Mouse (Mus musculus) retina, postnatal 7 days (tissue): Measurements from ENCODE around the gene Muc4.

Source experiments
- DNase-seq: peaks from one replicate; pipeline ENCODE4 v3.0.0-alpha.2; 2012; ENCODE audit warnings: low read depth, low spot score

Gene Muc4

DNA sequence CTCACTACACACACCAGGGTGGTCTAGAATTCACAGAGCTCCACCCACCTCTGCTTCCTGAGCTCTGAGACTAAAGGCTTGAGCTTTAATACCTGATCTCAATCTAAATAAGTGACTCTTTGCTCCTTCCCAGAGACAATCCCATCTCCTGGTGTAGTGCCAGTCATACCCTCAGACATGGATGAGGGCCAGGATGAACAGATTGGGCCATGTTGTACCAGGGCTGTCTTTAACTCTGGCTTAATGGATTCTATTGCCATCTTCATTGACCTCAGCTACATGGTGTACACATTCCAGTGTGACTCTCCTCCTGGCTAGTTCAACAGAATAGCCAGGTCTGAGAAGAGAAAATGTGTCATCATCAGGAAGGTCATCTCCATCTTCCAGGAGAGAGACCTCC lies 9.2 kb upstream of the Muc4 start:
- no peak for DNase-seq

DNA sequence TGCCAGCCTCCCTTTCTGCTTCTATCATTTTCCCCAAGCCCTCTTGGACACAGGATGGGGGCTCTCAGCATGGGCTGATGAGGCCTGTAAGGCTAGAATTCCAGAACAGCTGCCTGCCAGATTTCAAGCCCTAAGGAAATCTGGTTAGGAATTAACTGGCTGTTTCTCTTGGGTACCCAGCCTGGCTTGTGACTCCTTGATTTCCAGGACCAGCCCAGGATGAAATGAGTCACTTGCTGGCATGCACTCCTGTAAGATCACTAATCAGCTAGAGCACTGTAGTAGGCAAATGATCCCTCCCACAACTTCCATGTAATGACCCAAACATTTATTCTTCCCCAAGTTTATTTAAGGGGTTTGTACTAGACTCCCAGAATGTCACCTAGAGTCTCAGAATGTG lies 7.4 kb upstream of the Muc4 start:
- DNase-seq, result no peak

DNA sequence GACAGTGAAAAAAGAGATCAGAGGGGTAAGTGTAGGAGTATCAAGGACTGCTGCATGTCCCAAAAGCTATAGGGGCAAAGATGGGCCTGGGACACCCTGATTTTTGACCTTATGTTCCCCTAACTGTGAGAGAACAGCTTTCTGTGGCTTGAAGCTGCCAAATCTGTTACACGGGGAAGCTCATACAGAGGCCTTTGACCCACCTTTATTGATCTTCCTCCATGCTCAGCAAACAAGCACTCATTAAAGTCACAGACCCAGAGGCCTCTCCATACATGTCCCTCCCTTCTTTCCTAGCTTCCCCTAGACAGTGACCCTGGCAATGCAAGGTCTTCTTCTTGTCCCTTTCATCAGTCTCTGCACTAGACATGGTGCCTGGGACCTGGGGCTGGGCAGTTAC lies 7.0 kb upstream of the Muc4 start:
- DNase-seq, result no peak

DNA sequence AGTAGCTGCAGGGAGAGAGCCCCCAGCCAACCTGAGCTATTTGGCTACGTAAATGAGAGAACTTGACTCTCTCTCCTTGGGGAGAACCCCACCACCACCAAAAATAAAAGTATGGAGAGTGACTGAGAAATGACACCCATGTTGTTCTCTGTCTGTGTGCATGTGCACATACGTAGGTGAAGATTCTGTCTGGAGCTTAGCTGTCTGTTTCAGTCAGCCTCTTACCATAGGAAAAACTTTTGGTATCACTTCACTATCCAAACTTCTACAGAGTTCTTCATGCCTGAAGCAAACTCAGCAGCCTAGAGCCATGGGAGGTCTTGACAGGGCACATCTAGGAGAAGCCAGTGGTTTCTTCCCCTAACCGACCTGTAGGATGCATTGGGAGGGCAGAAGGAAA lies 2.5 kb upstream of the Muc4 start:
- no peak for DNase-seq

DNA sequence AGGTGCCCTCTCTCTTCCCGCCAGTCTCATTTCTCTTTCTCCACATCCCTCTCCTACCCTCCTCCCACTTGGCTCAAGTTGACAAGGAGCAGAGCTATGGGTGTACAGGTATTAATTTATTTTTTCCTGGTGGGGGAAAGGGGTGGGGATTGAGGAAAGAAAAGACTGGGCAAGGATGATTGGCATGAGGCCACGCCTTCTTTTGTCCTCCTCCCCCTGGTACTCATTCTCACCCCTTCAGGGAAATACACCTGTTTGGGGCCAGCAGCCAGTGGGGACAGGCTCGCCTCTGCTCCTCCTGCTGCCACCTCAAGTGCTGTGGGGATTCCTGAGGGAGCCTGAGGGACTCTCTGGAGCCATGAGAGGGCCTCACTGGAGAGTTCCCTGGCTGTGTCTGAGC lies 336 bp downstream of the Muc4 start:
- DNase-seq, result no peak

DNA sequence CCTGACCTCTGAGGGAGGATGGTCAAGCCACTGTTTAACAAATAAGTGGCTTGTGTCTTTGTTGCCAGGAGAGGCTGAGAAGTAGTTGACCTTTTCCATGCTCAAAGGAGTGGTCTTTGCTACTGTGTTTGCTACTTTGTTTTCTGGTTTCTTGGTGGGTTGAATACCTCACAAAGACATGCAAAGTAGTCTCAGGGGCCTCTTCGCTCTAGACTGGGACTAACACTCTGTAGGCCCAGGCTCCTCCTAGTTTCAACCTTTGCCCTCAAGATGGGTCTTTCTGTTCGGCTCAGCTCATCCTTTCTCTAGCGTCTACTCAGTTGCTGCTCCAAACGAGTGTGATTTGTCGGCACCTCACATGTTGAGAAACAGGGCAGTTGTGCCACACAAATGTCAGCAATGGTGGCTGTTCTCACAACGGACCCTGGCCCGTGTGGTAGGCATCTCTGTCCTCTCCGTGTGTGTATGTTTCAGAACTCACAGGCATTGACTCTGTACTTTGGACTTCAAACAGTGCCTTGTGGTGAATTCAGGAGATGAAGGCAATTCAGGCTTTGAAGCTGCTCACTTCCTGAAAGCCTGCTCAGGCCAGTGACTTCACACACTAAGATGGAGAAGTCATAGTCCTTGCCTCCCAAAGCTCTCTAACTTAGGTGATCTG lies 4.4 kb downstream of the Muc4 start:
- DNase-seq, result no peak

DNA sequence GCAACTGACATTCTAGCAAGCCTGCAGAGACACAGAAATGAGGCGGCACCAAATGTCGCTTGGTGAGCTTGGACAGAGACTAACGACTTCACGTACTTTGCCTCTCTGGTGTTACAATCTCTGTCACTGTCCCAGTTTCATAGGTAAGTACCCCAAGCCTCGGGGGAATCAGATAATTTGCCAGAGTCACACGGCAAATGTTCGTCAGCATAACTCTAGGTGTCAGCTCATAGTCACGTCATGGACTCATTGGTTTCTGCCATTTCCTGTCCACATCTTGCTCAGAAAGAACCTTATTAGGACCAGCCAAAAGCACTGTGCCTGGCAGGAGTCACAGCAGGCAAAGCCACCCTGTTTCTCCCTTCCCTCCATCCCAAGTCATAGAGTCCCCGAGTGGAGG lies 5.7 kb downstream of the Muc4 start:
- no peak for DNase-seq

DNA sequence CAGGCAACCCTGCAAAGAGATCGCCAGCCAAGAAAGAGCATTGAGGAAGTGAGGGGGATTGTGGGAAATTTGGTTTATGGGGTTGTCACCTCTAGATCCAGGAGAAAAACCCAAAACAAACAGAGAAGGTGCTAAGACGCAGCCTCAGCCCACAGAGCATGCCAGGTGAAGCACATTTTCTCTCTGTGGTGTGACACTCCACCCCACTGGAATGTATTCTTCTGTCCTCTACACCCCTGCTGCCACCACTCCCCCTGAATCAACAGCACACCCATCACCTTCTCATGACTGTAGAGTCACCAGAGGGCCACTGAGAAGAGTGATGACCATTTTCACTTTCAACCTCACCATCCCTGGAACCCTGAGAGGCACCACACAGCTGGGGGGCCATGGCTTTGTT lies 7.0 kb downstream of the Muc4 start:
- DNase-seq, result no peak

DNA sequence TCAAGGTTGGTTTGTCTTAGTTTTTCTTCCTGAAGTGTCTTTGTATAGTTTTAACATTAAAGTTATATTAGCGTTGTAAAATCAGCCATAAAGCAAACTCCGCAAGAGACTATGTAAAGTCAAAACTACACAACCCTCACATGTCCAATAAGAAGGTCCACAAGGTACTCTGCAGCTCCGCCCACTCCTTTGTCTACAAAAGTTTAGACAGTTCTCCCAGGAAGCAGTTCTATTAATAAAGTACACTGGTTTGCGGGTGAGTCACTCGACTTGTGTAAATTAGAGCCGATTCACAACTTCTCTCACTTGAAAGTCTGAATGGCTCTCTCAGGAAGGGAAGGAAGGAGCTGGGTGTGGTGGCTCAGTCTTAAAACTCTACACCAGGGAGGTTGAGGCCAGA lies 10.2 kb downstream of the Muc4 start:
- no peak for DNase-seq

DNA sequence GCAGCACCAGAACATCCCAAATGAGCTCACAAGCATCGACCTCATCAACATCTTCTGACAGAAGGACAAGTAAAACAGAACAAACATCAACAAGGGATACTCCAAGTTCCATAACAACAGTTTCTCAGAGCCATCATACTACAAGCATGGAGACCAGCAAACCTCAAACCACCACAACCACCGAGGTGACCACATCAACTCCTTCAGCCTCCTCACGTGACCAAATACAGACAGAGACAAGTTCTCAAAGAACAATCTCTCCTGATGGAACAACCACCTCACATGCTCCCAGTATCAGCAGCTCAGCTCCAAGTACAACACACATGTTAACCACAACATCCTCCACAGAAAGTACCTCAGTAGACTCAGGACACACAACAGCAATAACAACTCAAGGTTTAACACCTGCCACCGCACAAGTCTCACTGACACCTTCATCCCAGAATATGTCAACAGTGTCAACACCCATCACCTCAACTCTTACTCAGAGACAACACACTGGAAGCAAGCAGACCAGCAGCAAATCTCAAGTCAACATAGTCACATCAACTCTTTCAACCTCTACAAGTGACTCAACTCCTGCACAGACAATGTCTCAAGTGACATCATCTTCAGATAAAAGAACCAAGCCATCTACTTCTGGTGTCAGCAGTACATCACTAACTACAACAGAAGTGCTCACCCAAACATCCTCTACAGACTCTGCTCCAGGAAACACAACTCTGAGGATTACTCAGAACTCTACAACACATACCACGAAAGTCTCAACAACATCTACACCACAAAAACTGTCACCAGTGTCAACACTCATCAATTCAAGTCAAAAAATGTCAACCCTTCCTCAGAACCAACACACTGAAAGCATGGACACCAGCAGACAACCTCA lies 14.8 kb downstream of the Muc4 start:
- DNase-seq, result no peak

DNA sequence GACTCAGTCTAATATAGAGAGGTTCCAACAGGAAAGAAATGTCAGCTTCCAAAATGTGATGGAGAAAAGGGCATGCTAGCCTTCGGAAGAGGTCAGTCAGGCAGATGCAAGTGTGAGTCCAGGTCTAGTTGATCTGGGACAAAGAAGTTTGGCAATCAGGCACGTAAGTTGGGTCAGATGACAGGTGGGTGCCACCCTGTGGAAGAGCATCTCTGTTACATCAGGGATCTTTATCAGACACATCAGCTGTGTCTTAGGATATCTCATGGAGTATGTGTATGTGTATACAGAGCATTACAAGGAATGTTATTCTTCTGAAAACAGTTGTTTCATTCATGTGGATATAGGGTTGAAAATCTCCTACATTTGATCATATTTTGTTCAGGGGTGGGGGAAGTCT lies 28.9 kb downstream of the Muc4 start:
- no peak for DNase-seq

DNA sequence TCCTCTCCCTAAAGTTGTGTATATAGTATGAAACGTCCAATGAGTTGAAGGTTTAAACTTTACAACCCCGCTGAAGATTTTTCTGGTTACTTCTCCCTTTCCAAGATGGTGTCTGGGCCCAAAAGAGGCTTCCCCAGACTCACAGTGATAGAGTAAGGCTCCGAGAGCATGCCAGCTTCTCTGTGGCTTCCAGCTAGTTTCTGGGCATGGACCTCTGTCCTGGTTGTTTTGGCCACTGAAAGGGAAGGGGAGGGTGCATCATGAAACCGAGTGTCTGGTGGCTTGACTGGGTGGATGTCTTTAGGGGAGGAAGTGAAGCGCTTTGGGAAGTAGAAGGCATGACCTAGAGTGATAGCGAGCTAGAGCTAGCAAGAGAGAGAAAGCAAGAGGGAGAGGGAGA lies 29.3 kb downstream of the Muc4 start:
- no peak for DNase-seq

DNA sequence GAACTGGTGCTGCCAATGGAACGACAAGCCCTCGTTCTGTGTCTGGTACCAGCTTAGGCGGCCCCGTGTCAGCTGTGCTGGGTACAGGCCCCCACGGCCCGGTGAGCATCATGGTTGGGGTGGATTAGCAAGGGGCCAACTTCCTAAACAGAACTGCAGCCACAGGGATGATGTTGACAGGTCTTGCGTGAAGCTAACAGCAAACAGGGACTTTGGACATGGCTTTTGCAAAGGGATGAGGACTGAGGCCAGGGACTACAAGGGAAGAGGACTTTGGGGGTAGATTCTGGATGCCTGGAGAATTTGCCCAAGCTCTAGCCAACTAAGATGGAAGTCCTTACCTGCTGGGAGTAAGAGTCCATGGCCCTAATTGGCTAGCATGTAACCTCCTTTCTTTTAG lies 31.2 kb downstream of the Muc4 start:
- DNase-seq, result no peak

DNA sequence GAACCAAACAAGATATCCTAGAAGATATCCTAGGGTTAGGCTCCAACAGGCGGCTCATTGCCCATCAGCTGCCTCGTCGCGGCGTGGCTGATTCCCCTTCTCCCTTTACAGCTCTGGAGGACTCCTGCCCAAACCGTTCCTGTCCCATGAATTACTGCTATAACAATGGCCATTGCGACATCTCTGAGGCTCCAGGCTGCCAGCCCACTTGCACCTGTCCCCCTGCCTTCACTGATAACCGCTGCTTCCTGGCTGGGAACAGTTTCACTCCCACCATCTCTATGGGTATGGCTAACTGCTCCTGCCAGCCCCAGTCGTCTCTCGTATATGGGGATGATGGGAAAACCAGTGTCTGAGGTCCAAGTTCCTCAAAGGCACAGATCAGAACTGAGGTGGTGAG lies 41.0 kb downstream of the Muc4 start:
- DNase-seq, result no peak

DNA sequence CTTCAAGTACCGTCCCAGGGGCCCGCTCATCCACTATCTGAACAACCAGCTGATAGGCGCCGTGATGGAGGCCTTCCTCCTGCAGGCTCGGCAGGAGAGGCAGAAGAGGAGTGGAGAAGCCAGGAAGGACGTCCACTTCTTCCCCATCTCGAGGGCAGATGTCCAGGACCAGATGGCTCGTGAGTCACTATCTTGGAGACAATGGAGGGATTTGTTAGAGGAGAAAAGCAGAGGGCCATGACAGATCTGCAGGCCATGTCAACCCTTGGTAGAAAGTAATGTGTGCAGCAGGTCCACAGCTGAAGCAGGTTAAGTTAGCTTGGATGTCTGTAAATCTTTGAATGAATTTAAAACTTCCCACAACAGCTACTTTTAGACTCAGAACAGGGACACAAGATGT lies 43.3 kb downstream of the Muc4 start:
- no peak for DNase-seq

DNA sequence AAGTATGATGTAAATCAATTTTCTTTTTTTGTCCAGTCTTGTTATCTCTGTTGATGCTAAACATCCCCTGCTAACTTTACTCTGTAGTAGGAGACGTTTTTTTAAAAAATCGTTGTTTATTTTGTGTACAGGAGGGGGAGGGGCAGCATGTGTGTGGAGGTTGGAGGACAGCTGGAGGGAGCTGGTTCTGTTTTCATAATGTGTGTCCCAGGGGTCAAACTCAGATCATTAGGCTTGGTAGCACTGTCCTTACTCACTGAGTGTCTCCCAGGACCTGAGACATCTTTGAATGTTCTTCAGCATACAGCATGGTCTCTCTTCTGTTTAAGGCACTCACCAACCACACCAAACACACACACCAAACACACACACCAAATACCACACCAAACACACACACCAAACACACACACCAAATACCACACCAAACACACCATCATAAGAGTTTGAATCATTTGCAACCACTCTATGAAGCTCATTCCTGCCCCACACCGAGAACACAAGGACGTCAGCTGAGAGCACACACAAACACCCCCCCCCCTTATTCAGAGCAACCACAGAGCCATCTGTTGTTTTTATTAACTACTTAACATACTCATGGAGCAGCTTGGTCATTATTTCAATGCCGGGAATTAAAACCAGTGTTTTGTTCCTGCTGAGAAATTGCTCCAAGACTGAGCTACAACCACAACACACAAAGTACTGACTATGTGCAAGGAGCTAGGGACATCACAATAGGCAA lies 47.8 kb downstream of the Muc4 start:
- no peak for DNase-seq

DNA sequence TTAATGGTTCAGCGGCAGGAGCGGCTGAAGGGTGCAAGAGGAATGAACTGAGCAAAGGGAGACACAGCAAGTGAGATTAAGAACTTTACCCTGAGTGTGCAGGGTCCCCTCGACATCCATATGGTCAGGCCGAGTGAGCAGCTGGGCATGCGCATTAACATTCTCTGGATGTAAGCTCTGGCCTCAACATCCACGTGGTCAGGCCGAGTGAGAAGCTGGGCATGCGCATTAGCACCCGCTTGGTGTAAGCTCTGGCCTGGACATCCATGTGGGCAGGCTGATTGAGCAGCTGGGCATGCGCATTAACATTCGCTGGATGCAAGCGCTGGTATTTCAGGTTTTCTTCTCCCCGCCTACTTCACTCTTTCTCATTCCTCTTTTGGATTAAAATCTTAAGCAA lies 49.2 kb downstream of the Muc4 start:
- DNase-seq, result peak; percentile 82

DNA sequence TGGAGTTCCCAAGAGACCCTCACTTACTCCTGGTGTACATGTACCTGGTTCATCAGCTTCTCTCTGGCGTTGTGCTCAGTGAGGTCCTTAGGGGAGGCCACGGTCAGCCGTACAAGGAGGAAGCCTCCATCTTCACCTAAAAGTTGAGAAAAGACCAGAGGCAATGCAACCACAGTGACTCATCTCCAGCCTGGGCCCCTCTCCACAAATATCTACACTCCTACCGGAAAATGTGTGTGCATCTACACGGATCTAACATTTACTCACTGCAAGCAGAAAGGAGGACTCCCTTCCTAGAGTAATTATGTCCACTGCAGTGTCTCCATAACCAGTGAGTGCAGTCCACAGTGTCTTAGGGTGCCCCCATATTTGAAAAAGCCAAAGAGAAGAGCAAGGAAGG lies 54.4 kb downstream of the Muc4 start:
- DNase-seq, result no peak

DNA sequence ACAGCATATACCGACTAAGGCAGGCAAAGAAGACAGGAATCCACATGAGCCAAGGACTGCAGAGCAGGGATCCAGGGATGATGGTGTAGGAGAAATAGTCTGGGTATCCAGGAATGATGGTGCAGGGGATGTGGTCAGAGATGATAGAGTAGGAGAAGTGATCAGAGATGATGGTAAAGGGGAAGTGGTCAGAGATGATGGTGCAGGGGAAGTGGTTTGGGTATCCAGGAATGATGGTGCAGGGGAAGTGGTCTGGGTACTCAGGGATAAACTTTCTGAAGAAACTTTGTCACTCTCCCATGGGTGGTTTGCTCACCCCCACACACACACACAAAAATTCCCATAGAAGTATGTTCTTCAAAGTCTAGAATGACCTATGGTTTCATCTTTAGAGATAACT lies 59.5 kb downstream of the Muc4 start:
- no peak for DNase-seq

DNA sequence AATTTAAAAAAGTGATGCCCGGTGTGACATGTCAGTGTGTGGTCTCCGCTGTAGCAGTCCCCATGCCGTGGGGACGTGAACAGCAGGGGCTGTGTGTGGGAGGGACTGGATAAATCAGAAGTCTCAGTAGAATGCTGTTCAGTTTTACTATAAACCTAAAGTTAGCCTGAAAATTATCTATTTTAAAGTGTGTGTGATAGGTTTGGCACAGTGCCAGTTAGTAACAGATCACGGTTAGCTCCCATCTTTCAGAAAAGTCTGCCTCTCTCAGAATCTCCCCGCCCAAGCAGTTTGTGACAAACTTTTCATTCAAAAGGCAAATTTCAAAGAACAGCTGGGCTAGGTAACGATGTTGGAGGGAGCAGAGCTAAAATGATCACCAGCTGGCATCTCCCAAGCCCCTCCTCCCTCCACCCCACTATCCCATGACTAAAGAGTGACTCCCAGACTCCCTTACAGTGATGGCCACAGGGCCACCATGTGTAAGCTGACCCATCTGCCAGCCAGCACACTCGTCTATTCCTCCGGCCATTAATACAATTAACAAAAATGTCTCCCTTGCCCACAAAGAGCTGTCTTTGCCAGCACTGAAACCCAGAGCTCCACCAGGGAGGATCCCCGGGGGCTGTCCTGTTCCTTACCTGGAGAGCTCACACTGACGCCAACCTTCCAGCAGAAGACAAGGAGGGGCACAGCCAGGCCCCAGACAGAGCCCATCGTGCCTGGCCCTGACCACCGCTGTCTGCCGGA lies 61.2 kb downstream of the Muc4 start:
- no peak for DNase-seq

DNA sequence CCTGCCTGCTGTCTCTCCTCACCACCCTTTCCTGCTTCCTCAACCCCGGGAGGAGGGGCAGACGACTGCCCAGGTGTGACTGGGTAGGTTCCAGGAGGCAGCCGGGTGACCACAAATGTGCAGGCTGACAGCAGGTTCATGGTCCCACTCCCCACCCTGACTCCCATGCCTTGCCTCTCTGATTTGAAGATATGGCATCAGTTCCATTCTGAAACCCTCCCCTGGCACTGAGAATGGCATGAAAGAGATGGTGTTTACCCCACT lies 61.7 kb downstream of the Muc4 start, which contains the start of gene Muc20:
Gene Muc20 (minus strand): TSS at position 10 of the 264 bp plus-strand sequence.
- DNase-seq, result no peak

DNA sequence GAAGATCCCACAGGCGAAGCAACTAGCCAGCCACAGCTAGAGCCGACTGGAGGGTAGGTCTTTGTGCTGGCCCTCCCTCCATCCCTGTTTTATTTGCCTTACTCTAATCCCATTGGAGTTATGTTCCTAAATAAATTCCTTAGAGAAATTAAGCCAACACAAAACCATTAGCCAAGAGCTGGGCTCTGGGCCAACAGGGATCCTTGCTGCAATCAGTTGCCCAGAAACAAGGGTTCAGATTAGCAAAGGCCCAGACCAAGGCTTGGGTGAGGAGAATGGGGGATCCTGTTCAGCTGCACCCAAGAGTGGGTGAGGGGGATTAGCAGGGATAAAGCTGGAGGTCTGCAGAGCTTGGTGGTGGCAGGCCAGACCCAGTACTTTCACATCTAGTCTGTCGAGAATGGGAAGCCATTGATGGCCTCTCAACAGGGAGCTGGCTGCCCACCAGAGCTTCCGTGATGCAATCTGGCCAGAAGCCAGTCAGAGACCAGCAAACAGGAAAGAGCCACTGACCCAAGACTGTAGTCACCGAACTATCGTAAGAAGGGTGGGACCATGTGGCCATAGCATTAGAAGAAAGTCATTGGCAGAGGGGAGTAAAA lies 67.7 kb downstream of the Muc4 start:
- DNase-seq, result peak; percentile 44
